Mouse (Mus musculus): ENCODE data around the gene Fam129a. TPM values are rescaled to one million over a fixed set of nuclear protein-coding genes. Genes with fewer than 3 reads are reported as not detected.
A peak's percentile ranks its signal among the peaks of the same experiment; 100 is the strongest.

The Fam129a gene
- polyA plus RNA-seq, 1 experiment from 2014 or later = 13.1 TPM

DNA sequence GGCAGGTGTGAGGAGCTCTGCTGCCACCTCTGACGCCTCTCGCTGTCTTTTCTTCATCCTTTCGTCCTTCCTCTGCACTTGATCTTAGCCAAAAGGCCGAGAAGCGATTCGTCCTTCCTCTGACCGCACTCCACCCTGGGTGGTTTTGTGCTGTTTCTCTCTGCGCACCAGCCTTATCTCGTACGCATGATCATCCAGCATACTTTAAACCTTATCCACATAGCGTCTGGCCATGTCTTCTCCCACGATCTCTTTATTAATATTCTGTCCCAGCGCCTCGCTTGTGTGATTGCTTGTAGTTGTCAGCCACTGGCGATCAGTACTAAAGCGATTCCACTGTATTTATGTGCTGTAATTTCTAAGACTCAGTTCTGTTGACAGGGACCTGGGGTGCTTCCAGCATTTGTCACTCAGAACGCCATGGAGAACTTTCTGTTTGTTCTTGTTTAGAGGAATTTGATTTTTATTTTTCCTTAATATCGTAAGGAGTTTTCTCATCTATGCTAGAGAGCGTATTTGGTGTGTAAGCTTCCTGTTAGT, 87.4 kb downstream of the Fam129a start:
- 63% methylated on average over 19 of the region's 19 CpGs for WGBS
- TF ChIP-seq EP300 (IDR thresholded peaks at IDR 0.05) (no peak), CTCF (IDR thresholded peaks at IDR 0.05) (no peak)
- Histone ChIP-seq H3K27me3 (replicated peaks; ENCODE audit: insufficient read depth, low read length) (no peaks in the 10 kb centered on the region), H3K4me2 (replicated peaks; ENCODE audit: low read depth, low read length) (0 out of 2 replicates have a peak overlapping the region, but pooled peaks have one; percentile 12), H3K36me3 (ENCODE audit: insufficient read depth, low read length) (no peaks in the 10 kb centered on the region), H3K27ac (ENCODE audit: low read length) (no peak overlapping the region), H3K4me3 (ENCODE audit: low read depth, low read length) (no peak overlapping the region), H3K9me3 (ENCODE audit: low read length) (no peaks in the 10 kb centered on the region), H3K9ac (replicated peaks; ENCODE audit: low read depth) (no peak overlapping the region), H3K4me1 (ENCODE audit: insufficient read depth, low read depth, low read length) (no peaks in the 10 kb centered on the region)
- DNase-seq (ENCODE audit: low spot score) (peak; percentile 23), ATAC-seq (peak; percentile 41; the same call in 1 of the 2 replicates)

DNA sequence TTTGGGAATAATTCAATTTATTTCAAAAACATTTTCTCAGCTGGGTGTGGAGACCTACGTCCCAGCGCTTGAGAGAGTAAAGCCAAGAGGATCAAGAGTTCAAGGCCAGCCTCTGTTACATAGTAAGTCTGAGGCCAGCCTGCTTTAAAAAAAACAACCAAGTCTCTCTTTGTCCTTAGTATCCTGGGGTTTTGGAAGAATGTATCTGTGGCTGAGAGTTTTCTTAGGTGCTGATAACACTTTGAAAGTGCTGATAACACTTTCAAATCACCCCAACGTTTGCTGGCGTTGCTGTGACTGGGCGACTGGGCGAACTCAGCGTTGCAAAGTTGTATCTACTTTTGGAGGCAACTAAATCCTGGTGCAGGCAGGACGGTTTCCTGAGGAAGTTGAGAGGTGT, 88.7 kb downstream of the Fam129a start:
- no peaks in the 10 kb centered on the region for H3K9me3 ChIP-seq (ENCODE audit: low read length)
- TF ChIP-seq CTCF (IDR thresholded peaks at IDR 0.05) (no peak), EP300 (IDR thresholded peaks at IDR 0.05) (no peak)
- no peak overlapping the region for H3K27ac ChIP-seq (ENCODE audit: low read length)
- H3K36me3 ChIP-seq (ENCODE audit: insufficient read depth, low read length) = no peaks in the 10 kb centered on the region
- ATAC-seq (no peak), DNase-seq (ENCODE audit: low spot score) (no peak)
- H3K4me1 ChIP-seq (ENCODE audit: insufficient read depth, low read depth, low read length) = no peaks in the 10 kb centered on the region
- WGBS = 49% methylated on average over 8 of the region's 8 CpGs
- H3K27me3 ChIP-seq (replicated peaks; ENCODE audit: insufficient read depth, low read length) = no peaks in the 10 kb centered on the region
- no peak overlapping the region for H3K4me2 ChIP-seq (replicated peaks; ENCODE audit: low read depth, low read length)
- no peak overlapping the region for H3K4me3 ChIP-seq (ENCODE audit: low read depth, low read length)
- H3K9ac ChIP-seq (replicated peaks; ENCODE audit: low read depth) = no peak overlapping the region

DNA sequence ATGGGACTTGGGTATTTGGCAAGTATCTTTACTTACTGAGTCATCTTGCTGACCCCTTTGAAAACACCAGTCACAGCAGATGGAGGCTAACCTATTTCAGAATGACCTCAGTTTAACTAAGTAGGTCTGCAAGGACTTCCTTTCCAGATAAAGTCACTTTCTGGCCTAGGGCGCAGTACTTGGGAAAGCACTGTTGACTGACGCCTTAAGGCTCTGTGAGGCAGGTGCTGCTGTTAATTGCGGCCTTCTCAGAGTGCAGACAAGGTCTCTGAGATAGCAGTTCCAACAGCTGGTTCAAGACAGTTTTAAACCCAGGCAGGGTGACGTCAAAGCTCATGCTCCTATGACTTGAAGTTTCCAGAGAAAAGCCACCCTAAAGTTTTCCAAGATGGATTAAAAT, 89.3 kb downstream of the Fam129a start:
- Histone ChIP-seq H3K9me3 (ENCODE audit: low read length) (no peaks in the 10 kb centered on the region), H3K4me3 (ENCODE audit: low read depth, low read length) (no peak overlapping the region), H3K4me1 (ENCODE audit: insufficient read depth, low read depth, low read length) (no peaks in the 10 kb centered on the region), H3K27me3 (replicated peaks; ENCODE audit: insufficient read depth, low read length) (no peaks in the 10 kb centered on the region), H3K36me3 (ENCODE audit: insufficient read depth, low read length) (no peaks in the 10 kb centered on the region), H3K9ac (replicated peaks; ENCODE audit: low read depth) (no peak overlapping the region), H3K4me2 (replicated peaks; ENCODE audit: low read depth, low read length) (no peak overlapping the region), H3K27ac (ENCODE audit: low read length) (no peak overlapping the region)
- DNase-seq (ENCODE audit: low spot score) = no peak
- 70% methylated on average over 4 of the region's 4 CpGs for WGBS
- no peak for ATAC-seq
- no peak for TF ChIP-seq CTCF (IDR thresholded peaks at IDR 0.05)
- TF ChIP-seq EP300 (IDR thresholded peaks at IDR 0.05) = no peak

DNA sequence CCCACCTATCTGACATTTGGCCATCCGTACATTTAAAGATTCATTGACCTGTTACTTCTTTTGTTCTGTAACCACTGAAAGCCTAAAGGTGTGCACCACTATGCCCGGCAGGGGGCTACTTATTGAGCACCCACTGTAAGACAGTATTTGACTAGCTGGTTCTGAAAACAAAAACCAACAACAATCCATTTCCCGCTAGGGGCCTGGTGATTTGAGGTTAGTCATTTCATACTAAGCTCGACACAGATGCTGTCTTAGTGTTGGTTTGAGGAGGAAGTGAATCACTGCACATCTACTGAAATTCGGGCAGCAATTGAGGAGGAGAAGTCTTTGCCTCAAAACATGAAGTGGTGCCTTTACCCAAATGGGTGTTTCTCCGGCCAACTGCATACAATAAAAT, 89.9 kb downstream of the Fam129a start:
- H3K9me3 ChIP-seq (ENCODE audit: low read length) = no peaks in the 10 kb centered on the region
- no peak overlapping the region for H3K4me3 ChIP-seq (ENCODE audit: low read depth, low read length)
- no peak overlapping the region for H3K4me2 ChIP-seq (replicated peaks; ENCODE audit: low read depth, low read length)
- TF ChIP-seq CTCF (IDR thresholded peaks at IDR 0.05) (no peak), EP300 (IDR thresholded peaks at IDR 0.05) (no peak)
- H3K4me1 ChIP-seq (ENCODE audit: insufficient read depth, low read depth, low read length) = no peaks in the 10 kb centered on the region
- WGBS = 87% methylated on average over 6 of the region's 6 CpGs
- no peaks in the 10 kb centered on the region for H3K36me3 ChIP-seq (ENCODE audit: insufficient read depth, low read length)
- no peak overlapping the region for H3K9ac ChIP-seq (replicated peaks; ENCODE audit: low read depth)
- H3K27me3 ChIP-seq (replicated peaks; ENCODE audit: insufficient read depth, low read length) = no peaks in the 10 kb centered on the region
- ATAC-seq (no peak), DNase-seq (ENCODE audit: low spot score) (no peak)
- no peak overlapping the region for H3K27ac ChIP-seq (ENCODE audit: low read length)

DNA sequence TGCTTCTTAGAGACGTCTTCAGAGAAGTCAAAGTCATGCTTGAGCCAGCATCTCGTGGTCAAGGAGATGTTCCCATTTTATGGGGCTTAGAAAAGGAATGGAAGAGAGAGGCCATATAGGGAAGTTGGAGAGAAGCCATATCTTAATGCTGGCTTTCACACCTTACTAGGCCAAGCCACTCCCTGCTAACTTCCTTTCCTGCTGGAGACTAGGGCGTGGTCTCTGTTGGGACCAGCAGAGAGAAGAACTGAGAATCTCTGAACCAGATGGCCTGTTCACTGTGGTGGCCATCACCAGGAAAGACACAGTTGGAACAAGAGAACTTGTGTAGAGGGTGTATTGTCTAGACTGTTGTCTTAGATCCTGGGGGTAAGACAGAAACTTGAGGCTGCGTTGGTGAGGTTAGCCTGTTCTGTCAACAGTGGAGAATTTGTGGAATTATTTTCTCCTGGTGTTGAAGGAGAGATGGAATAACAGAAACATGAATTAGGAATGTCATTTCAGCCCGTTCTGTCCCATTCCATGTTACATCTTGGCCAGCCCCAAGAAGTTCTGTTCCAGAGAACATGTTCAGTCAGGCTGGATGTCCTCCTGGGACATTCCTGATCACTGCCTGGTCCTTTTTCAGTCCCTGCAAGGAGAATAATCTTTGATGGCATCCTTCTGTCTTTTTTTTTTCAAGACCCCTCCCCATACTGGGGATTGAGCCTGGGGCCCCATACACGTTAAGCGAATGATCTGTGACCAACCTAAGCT, 90.9 kb downstream of the Fam129a start:
- Histone ChIP-seq H3K9me3 (ENCODE audit: low read length) (no peaks in the 10 kb centered on the region), H3K27ac (ENCODE audit: low read length) (no peak overlapping the region)
- no peak for ATAC-seq

DNA sequence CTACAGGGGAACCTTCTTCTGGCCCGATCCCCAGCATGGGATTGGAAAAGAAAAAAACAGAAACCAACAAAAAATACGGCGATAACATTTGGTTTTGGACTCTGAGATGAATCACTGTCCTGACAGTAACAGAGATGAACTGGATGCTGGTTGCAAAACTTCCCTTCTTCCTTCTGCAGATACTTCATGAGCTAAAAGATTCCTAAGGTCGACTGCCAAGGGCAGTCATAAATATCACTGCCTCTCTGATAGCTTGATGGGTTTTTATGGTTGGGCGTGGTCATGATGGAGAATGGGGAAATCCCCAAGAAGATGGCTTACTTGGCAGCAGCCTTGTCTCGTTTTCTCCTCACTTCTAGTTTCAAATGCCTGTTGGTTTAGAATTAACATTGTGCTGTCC, 92.0 kb downstream of the Fam129a start:
- DNase-seq (ENCODE audit: low spot score) (no peak), ATAC-seq (no peak)
- Histone ChIP-seq H3K9me3 (ENCODE audit: low read length) (no peaks in the 10 kb centered on the region), H3K4me3 (ENCODE audit: low read depth, low read length) (no peak overlapping the region), H3K4me1 (ENCODE audit: insufficient read depth, low read depth, low read length) (no peaks in the 10 kb centered on the region), H3K36me3 (ENCODE audit: insufficient read depth, low read length) (no peaks in the 10 kb centered on the region), H3K27ac (ENCODE audit: low read length) (no peak overlapping the region), H3K27me3 (replicated peaks; ENCODE audit: insufficient read depth, low read length) (no peaks in the 10 kb centered on the region), H3K4me2 (replicated peaks; ENCODE audit: low read depth, low read length) (no peak overlapping the region), H3K9ac (replicated peaks; ENCODE audit: low read depth) (no peak overlapping the region)
- WGBS = 71% methylated on average over 6 of the region's 6 CpGs
- no peak for TF ChIP-seq CTCF (IDR thresholded peaks at IDR 0.05)
- TF ChIP-seq EP300 (IDR thresholded peaks at IDR 0.05) = no peak

More for the DNA sequence above, 90.9 kb downstream of the Fam129a start:
- Histone ChIP-seq H3K4me3 (ENCODE audit: low read depth, low read length) (no peak overlapping the region), H3K9ac (replicated peaks; ENCODE audit: low read depth) (no peak overlapping the region), H3K36me3 (ENCODE audit: insufficient read depth, low read length) (no peaks in the 10 kb centered on the region), H3K4me1 (ENCODE audit: insufficient read depth, low read depth, low read length) (no peaks in the 10 kb centered on the region), H3K4me2 (replicated peaks; ENCODE audit: low read depth, low read length) (no peak overlapping the region), H3K27me3 (replicated peaks; ENCODE audit: insufficient read depth, low read length) (no peaks in the 10 kb centered on the region)
- TF ChIP-seq EP300 (IDR thresholded peaks at IDR 0.05) (no peak), CTCF (IDR thresholded peaks at IDR 0.05) (no peak)
- DNase-seq (ENCODE audit: low spot score) = no peak
- WGBS = 81% methylated on average over 7 of the region's 7 CpGs

Measured in lung, postnatal 0 days (tissue).